Mouse (Mus musculus): ENCODE data around the gene Gm49405.

The Gm49405 gene

DNA sequence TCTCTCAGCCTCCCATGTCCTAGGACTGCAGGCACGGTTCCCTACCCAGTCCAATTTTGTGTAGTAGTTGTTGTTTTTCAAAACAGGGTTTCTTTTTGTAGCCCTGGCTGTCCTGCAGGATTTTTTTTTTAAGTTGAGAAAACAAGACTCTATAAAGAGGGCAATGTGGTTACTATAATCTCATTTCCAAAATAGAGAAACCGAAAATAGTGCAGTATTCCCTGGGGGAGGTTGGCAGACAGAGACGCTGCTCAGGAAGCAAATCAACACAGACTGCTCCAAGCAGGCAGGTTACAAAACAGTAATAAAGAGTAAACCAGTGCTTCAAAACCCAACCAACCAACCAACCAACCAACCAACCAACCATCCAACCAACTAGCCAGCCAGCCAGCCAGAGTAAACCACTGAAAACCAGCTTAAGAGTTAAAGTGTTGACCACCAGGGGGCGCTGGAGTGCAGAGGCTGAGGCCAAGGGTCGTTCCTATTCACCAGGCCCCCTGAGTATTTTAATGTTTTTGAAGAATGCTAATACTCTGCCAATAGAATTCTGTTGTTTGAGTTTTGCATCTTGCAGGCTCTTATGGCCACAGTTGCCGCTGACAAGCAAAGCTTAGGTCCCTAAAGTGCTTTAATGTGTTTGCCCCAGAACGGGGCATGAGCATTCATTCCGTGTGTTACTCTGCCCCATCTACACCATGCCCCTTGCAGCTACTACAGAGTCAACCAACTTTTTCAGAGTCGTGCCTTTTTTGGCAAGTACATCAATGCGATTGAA is 51.5 kb downstream of the Gm49405 start:
- peak; percentile 69 for DNase-seq (ENCODE audit: low spot score)

GRCm38 (mm10) chr19:4052516-4053030 is 52.1 kb downstream of the Gm49405 start:
- no peak for DNase-seq (ENCODE audit: low spot score)

DNA sequence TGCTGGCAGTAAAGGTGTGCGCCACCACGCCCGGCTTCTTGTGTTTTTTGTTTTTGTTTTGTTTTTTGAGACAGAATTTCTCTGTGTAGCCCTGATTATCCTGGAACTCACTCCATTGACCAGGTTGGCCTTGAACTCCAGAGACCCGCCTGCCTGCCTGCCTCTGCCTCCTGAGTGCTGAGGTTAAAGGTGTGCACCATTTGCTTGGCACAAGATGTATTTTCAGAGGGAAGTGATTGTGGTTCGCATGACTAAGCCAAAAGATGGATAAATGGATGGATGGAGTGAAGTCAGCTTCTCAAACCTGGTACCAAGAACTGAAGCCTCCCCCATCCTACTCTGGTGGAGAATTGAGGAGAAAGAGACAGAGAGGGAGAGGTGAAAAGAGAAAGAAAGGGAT is 54.2 kb downstream of the Gm49405 start:
- DNase-seq (ENCODE audit: low spot score): no peak

All from urinary bladder, postnatal 25 days (tissue).